Mouse (Mus musculus) lung, postnatal 0 days (tissue): ENCODE data around the gene Psmd11.

Source experiments
- CTCF ChIP-seq: IDR thresholded peaks from 2 replicates; pipeline ENCODE4 v1.5.1; 2016; ENCODE audit warnings: antibody characterized with exemption, mild to moderate bottlenecking
- EP300 ChIP-seq: IDR thresholded peaks from 2 replicates; pipeline ENCODE4 v1.6.1; 2016; ENCODE audit warnings: antibody characterized with exemption, mild to moderate bottlenecking, control low read depth

- TF ChIP-seq CTCF = no peak
- TF ChIP-seq EP300 = no peak
These were observed 8.7 kb upstream of the Psmd11 start for GRCm38 (mm10) chr11:80419743-80420142.
